Mouse (Mus musculus) lung, embryonic 15.5 days (tissue): ENCODE data around the gene Ptpre. TPM values are rescaled to one million over a fixed set of nuclear protein-coding genes. Genes with fewer than 3 reads are reported as not detected.
"Not testable (repeated sequence)": the region's sequence is repeated elsewhere in the genome, so short reads cannot be mapped to it uniquely, and the experiment has no call there.

Experiments used
- ATAC-seq: fragments of 200-750 bp; cut with Nextera tagmentation; 2 replicates; pipeline ENCODE4 v1.8.0; 2017; ENCODE audit warnings: moderate number of reproducible peaks, borderline replicate concordance; ENCODE audit not compliant: low FRiP score, low TSS enrichment; ENCODE audit errors: extremely low read depth
- H3K27ac ChIP-seq: fragments of 300-500 bp; sonication (generic); 2 replicates; pipeline ENCODE4 v1.5.1; 2015; ENCODE audit warnings: moderate library complexity, mild to moderate bottlenecking, inconsistent platforms
- H3K27me3 ChIP-seq: fragments of 300-500 bp; sonication (generic); 2 replicates; pipeline ENCODE4 v1.6.1; 2015; ENCODE audit warnings: inconsistent platforms
- H3K36me3 ChIP-seq: fragments of 300-500 bp; sonication (generic); 2 replicates; pipeline ENCODE4 v1.6.1; 2015; ENCODE audit warnings: inconsistent platforms
- H3K4me1 ChIP-seq: fragments of 300-500 bp; sonication (generic); 2 replicates; pipeline ENCODE4 v1.6.1; 2015; ENCODE audit warnings: inconsistent platforms
- H3K4me2 ChIP-seq: fragments of 300-500 bp; sonication (generic); 2 replicates; pipeline ENCODE4 v1.6.1; 2015; ENCODE audit warnings: inconsistent platforms, mild to moderate bottlenecking, moderate library complexity
- H3K4me3 ChIP-seq: fragments of 300-500 bp; sonication (generic); 2 replicates; pipeline ENCODE4 v1.5.1; 2015; ENCODE audit warnings: mild to moderate bottlenecking, inconsistent platforms
- H3K9ac ChIP-seq: fragments of 300-500 bp; sonication (generic); 2 replicates; pipeline ENCODE4 v1.6.1; 2015; ENCODE audit warnings: inconsistent platforms
- H3K9me3 ChIP-seq: fragments of 300-500 bp; sonication (generic); 2 replicates; pipeline ENCODE4 v1.6.1; 2016; ENCODE audit warnings: inconsistent platforms
- WGBS: fragments of 180-500 bp; shearing (Covaris S2); methylation state at CpG from one replicate; pipeline ENCODE4 v1.1.7; 2015; 5-methylcytosine and 5-hydroxymethylcytosine counted together
- polyA plus RNA-seq: library from polyadenylated mRNA; unstranded; fragments of >200 nt; fragmentation: Nextera tagmentation; extraction: Ambion mirVana; gene quantifications from 2 replicates; pipeline ENCODE4 v1.2.1, GENCODE M21; 2015

Ptpre gene
- polyA plus RNA-seq, 1 experiment from 2014 or later, result 2.2 TPM

GRCm38 (mm10) chr7:135564022-135564421 lies 26.7 kb downstream of the Ptpre start:
- H3K27me3 ChIP-seq, result no peaks in the 10 kb centered on the region
- WGBS, result 64% methylated on average over 8 of the region's 8 CpGs
- ATAC-seq, result no peak

GRCm38 (mm10) chr7:135566013-135566412 lies 28.7 kb downstream of the Ptpre start:
- H3K27me3 ChIP-seq, result no peaks in the 10 kb centered on the region
- H3K9ac ChIP-seq, result no peak overlapping the region
- ATAC-seq, result no peak
- no peaks in the 10 kb centered on the region for H3K36me3 ChIP-seq
- no peaks in the 10 kb centered on the region for H3K9me3 ChIP-seq
- no peak overlapping the region for H3K4me2 ChIP-seq
- 69% methylated on average over 5 of the region's 5 CpGs for WGBS
- no peak overlapping the region for H3K27ac ChIP-seq
- no peak overlapping the region for H3K4me3 ChIP-seq
- no peaks in the 10 kb centered on the region for H3K4me1 ChIP-seq

More at GRCm38 (mm10) chr7:135564022-135564421, 26.7 kb downstream of the Ptpre start:
- no peak overlapping the region for H3K4me2 ChIP-seq
- no peaks in the 10 kb centered on the region for H3K4me1 ChIP-seq
- no peak overlapping the region for H3K4me3 ChIP-seq
- no peaks in the 10 kb centered on the region for H3K36me3 ChIP-seq
- no peak overlapping the region for H3K27ac ChIP-seq
- H3K9ac ChIP-seq, result no peak overlapping the region
- H3K9me3 ChIP-seq, result no peaks in the 10 kb centered on the region

- no peak overlapping the region for H3K9ac ChIP-seq
- H3K4me3 ChIP-seq, result no peak overlapping the region
- ATAC-seq, result no peak
- no peak overlapping the region for H3K4me2 ChIP-seq
- H3K27me3 ChIP-seq, result no peaks in the 10 kb centered on the region
- 82% methylated on average over 1 of the region's 1 CpGs for WGBS
- H3K4me1 ChIP-seq, result no peaks in the 10 kb centered on the region
- no peaks in the 10 kb centered on the region for H3K9me3 ChIP-seq
- H3K27ac ChIP-seq, result no peak overlapping the region
- H3K36me3 ChIP-seq, result no peaks in the 10 kb centered on the region
These were observed 30.3 kb downstream of the Ptpre start for GRCm38 (mm10) chr7:135567582-135567981.

GRCm38 (mm10) chr7:135568550-135568949 lies 31.3 kb downstream of the Ptpre start:
- Histone ChIP-seq H3K36me3 (no peaks in the 10 kb centered on the region), H3K4me3 (no peak overlapping the region), H3K9me3 (no peaks in the 10 kb centered on the region), H3K4me1 (no peaks in the 10 kb centered on the region), H3K27me3 (no peaks in the 10 kb centered on the region), H3K27ac (no peak overlapping the region), H3K4me2 (no peak overlapping the region), H3K9ac (no peak overlapping the region)
- ATAC-seq, result no peak
- 55% methylated on average over 2 of the region's 2 CpGs for WGBS

GRCm38 (mm10) chr7:135571392-135571791 lies 34.1 kb downstream of the Ptpre start:
- H3K36me3 ChIP-seq, result no peaks in the 10 kb centered on the region
- H3K27me3 ChIP-seq, result no peaks in the 10 kb centered on the region
- H3K4me1 ChIP-seq, result no peaks in the 10 kb centered on the region
- H3K27ac ChIP-seq, result no peak overlapping the region
- ATAC-seq, result no peak
- no peaks in the 10 kb centered on the region for H3K9me3 ChIP-seq
- no peak overlapping the region for H3K4me3 ChIP-seq
- H3K9ac ChIP-seq, result no peak overlapping the region
- H3K4me2 ChIP-seq, result no peak overlapping the region

GRCm38 (mm10) chr7:135571951-135572559 lies 34.8 kb downstream of the Ptpre start:
- Histone ChIP-seq H3K36me3 (no peaks in the 10 kb centered on the region), H3K4me2 (no peak overlapping the region), H3K4me1 (no peaks in the 10 kb centered on the region), H3K9me3 (no peaks in the 10 kb centered on the region), H3K27ac (no peak overlapping the region), H3K9ac (no peak overlapping the region), H3K27me3 (no peaks in the 10 kb centered on the region), H3K4me3 (no peak overlapping the region)
- ATAC-seq, result no peak
- WGBS, result 39% methylated on average over 10 of the region's 10 CpGs

GRCm38 (mm10) chr7:135575319-135576069 lies 38.2 kb downstream of the Ptpre start:
- not testable (repeated sequence) for H3K9ac ChIP-seq, H3K27ac ChIP-seq, ATAC-seq, H3K4me1 ChIP-seq, H3K27me3 ChIP-seq, H3K36me3 ChIP-seq, H3K4me3 ChIP-seq, H3K9me3 ChIP-seq, H3K4me2 ChIP-seq
- whole genome bisulfite sequencing, result 50% methylated on average over 7 of the region's 7 CpGs

GRCm38 (mm10) chr7:135576329-135576728 lies 39.0 kb downstream of the Ptpre start:
- Histone ChIP-seq H3K27me3 (no peaks in the 10 kb centered on the region), H3K4me2 (no peak overlapping the region), H3K4me3 (no peak overlapping the region), H3K9ac (no peak overlapping the region), H3K36me3 (no peaks in the 10 kb centered on the region), H3K27ac (no peak overlapping the region), H3K4me1 (no peaks in the 10 kb centered on the region), H3K9me3 (no peaks in the 10 kb centered on the region)
- 86% methylated on average over 3 of the region's 3 CpGs for WGBS
- ATAC-seq, result no peak

GRCm38 (mm10) chr7:135578715-135579325 lies 41.5 kb downstream of the Ptpre start:
- Histone ChIP-seq H3K4me2 (no peak overlapping the region), H3K9ac (no peak overlapping the region), H3K27ac (no peak overlapping the region), H3K4me1 (no peaks in the 10 kb centered on the region), H3K27me3 (no peaks in the 10 kb centered on the region), H3K4me3 (no peak overlapping the region), H3K36me3 (no peaks in the 10 kb centered on the region), H3K9me3 (no peaks in the 10 kb centered on the region)
- ATAC-seq, result no peak
- WGBS, result 80% methylated on average over 16 of the region's 16 CpGs

- H3K4me1 ChIP-seq, result no peaks in the 10 kb centered on the region
- no peaks in the 10 kb centered on the region for H3K27me3 ChIP-seq
- no peak for ATAC-seq
- H3K9me3 ChIP-seq, result no peaks in the 10 kb centered on the region
- H3K36me3 ChIP-seq, result no peaks in the 10 kb centered on the region
- H3K4me2 ChIP-seq, result no peak overlapping the region
- H3K9ac ChIP-seq, result no peak overlapping the region
- H3K4me3 ChIP-seq, result no peak overlapping the region
- 70% methylated on average over 7 of the region's 7 CpGs for WGBS
- H3K27ac ChIP-seq, result no peak overlapping the region
These were observed 43.2 kb downstream of the Ptpre start for GRCm38 (mm10) chr7:135580306-135581091.

- Histone ChIP-seq H3K36me3 (no peaks in the 10 kb centered on the region), H3K9me3 (no peaks in the 10 kb centered on the region), H3K27ac (no peak overlapping the region), H3K27me3 (no peaks in the 10 kb centered on the region), H3K4me3 (no peak overlapping the region), H3K9ac (no peak overlapping the region), H3K4me1 (no peaks in the 10 kb centered on the region), H3K4me2 (no peak overlapping the region)
- WGBS, result 68% methylated on average over 5 of the region's 5 CpGs
- no peak for ATAC-seq
These were observed 43.8 kb downstream of the Ptpre start for GRCm38 (mm10) chr7:135581128-135581527.
